Mouse (Mus musculus) cerebellum, adult 18-20 months (tissue): ENCODE measurements around the gene Cyp39a1.

Experiments used
- DNase-seq, 2 experiments: peaks; one replicate each; pipeline ENCODE4 v3.0.0; 2021

Gene Cyp39a1

DNA sequence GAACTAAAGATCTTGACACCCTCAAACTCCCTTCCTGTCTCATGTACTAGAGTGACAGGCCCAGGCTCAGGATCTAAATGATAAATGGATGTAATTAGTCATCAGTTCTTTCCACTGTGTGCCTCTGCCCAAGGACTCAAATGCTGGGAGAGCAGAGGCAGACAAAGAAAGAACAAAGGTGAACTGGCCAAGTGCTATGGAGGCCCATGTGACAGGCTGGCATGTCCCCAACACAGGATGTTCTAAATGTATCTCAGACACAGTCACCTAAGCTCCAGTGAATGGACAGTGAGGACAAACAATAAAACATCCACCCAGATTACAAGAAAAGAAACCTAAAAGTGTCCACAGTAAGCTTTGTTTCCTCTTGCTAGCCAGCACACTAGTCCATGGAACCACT is 122.2 kb downstream of the Cyp39a1 start:
- no peak for DNase-seq

DNA sequence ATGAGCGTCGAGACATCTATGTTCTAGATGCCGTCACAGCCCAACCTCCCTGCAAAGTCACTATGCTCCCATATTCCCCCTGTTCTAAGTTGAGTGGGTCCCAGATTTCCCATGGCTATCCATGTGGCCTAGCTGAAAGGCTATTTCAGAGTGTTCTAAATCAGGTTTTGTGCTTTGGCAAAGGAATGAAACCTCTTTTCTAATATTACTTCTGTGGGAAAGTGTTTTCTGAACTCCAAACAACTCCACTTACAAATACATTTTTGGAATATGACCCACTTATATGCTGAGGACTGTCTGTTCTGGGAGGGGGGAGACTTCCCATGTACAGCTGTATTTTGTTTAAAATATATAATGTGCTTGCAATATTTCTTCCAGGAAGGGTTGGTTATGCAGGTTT is 124.5 kb downstream of the Cyp39a1 start:
- no peak for DNase-seq

DNA sequence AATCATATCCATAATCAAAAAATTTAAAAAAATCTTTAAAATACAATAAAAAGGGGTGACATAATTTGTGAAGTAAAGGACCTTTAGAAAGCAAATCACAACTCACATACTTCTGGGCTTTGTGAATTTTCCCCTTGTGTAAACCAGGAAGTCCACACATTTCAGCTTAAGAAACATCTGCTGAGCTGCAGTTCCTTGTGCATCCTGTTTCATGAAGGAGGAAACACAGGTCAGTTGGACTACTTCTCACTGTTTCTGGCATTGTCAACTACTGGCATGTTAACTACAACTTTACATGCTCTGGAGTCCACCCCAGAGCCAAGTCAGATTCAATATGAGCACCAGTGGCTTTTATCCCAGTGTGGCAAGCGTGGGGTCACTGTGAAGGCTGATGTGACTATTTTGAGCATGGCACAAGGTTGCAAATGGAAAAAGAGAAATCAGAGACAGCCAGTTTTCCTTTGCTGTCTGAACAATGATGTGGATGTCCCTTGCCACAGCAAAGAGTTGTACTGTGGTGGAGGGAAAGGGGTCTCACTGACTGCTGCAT is 127.6 kb downstream of the Cyp39a1 start:
- no peak for DNase-seq
